Mouse (Mus musculus) urinary bladder, postnatal 25 days (tissue): ENCODE measurements around the gene Utrn.
"Not testable (repeated sequence)": the region's sequence is repeated elsewhere in the genome, so short reads cannot be mapped to it uniquely, and the experiment has no call there.

ENCODE experiments used
- DNase-seq: peaks from one replicate; pipeline ENCODE4 v3.0.0; 2022; ENCODE audit warnings: low spot score

Utrn gene

GRCm38 (mm10) chr10:12690601-12691000 is 178.6 kb downstream of the Utrn start:
- DNase-seq: peak; percentile 61

- DNase-seq: no peak
These were observed 183.5 kb downstream of the Utrn start for GRCm38 (mm10) chr10:12685683-12686082.

- DNase-seq: no peak
These were observed 185.1 kb downstream of the Utrn start for GRCm38 (mm10) chr10:12684018-12684417.

GRCm38 (mm10) chr10:12673309-12673708 is 195.9 kb downstream of the Utrn start:
- no peak for DNase-seq

GRCm38 (mm10) chr10:12671608-12672007 is 197.6 kb downstream of the Utrn start:
- DNase-seq: no peak

DNA sequence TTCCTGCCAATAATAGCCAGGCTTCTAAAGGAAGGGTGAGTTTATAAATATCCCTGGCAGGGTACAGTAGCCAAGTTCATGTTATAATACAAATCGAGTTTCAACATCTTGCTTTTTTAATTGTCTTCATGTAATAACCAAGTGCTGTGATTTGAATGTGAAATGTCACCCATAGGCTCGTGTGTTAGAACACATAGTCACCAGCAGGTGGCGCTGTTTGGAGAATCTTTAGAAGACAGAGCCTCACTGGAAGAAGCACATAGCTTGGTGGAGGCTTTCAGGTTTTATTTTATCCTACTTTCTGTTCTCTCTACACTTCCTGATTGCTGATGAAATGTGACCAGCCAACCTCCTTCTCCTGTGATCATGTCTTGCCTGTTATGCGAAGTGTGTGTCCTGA is 207.1 kb downstream of the Utrn start:
- no peak for DNase-seq

DNA sequence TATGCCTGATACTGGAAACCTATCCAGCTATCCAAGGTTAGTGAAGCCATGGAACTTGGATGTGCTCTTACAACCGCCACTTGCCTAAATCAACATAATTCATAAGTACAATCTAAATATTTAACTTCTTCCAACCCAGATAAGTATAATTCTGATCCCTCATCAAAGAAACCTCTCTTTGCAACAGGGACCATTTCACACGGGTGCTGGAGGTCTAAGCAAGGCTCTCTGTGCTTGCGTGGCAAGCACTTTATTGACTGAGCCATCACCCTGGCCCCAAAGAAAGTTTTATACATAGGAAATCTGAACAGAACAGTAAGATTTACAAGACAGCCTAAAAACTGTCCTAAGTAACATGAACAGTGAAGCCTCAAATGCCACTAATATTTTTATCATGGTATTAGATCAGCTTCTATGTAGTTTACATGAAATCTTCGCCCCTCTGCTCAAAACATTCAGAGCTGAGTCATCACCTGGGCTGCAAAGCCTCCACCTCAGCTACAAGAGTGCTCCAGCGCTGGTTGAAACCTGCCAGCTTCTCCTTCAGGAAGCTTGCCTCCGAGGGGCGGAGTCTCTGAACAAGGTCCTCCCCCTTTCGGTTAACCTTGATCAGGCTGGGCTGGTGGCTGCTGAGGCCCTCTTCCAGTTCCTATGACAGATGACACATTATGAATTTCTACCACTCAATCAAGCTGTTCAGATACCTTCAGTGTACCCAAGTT is 211.0 kb downstream of the Utrn start:
- DNase-seq: no peak

GRCm38 (mm10) chr10:12652988-12653387 is 216.2 kb downstream of the Utrn start:
- no peak for DNase-seq

- DNase-seq: no peak
These were observed 223.0 kb downstream of the Utrn start for GRCm38 (mm10) chr10:12646119-12646518.

- no peak for DNase-seq
These were observed 225.8 kb downstream of the Utrn start for GRCm38 (mm10) chr10:12643336-12643735.

DNA sequence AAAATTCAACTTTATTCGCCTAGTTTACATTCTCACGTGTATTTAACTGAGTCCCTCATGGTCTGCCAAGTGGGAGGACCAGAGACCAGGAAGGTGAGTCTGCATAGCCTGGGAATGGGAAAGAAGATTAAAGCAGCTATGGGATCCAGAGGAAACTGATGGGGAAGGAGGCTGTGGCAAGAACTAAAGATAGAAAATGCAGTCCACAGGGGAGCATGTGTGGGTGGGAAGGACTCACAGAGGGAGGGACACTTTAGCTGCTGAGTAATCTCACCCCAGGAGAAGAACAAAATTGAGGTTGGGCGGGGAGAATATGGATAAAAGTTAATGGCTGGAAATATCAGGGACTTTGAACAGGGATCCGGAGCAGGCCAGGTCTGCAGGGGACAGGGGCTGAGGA is 229.5 kb downstream of the Utrn start:
- no peak for DNase-seq

- no peak for DNase-seq
These were observed 235.2 kb downstream of the Utrn start for GRCm38 (mm10) chr10:12633965-12634364.

DNA sequence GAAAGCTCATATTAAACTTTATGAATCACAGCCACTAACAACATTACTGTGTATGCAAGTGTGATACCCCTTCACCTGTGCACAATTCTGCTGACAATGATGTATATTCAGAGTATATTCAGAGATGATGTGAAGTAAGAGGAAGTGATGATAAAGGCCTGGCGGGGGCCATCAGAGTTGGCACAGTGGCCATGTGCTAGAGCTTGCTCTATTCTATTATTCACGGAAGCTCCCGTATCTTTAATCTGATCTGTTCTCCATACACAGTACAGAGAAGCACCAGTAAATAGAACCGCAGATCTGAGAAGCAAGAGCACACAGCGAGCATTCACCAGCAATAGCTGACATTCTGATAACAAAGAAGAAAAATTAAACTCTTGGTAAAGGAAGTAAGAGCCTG is 238.2 kb downstream of the Utrn start:
- no peak for DNase-seq

- no peak for DNase-seq
These were observed 250.8 kb downstream of the Utrn start for GRCm38 (mm10) chr10:12618397-12618796.

DNA sequence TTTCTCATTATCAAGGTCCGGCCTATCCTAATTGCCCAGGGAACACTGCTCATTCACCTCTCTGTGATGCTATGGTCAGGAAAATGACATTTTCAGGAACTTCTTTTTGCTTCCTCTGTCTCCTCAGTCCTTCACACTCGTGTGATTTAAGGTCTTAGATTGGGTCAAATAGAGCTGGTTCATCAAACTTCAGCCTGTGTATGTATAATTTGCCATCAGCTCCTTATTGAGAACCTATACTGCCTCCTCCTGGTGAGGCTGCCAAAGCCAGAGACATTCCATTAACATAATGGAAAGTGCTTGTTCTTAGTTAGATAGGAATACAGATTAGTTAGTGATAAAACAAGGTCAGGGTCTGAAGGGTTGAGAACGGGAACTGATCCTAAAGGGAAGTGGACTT is 253.4 kb downstream of the Utrn start:
- no peak for DNase-seq

- DNase-seq: peak; percentile 6
These were observed 254.5 kb downstream of the Utrn start for GRCm38 (mm10) chr10:12614465-12615199.

DNA sequence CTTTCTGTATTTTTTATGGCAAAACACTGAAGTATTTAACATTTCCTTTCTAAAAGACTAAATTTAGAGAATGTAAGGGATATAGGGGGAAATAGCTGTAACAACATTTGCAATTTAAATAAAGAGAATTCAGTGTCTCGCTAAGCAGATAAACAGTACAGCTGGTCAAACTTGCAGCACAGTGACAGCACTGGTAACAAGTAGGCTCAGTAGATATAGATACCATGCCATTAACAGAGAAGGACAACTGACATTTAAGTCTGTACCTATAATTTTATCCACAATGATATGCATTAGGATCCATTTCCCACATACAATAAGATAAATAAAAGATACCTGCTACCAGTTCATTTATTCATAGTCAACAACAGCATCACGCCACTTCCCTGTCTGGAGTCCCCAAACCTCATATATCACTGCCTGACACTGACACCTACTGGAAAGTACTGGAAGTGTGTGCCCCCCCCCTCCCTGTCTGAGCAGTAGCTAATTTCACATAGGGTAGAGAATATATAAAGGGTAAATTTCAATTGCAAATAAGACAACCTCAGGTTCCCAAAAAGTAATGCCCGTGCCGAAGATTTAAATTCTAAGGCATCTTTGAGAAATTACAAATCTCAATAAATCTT is 256.8 kb downstream of the Utrn start:
- DNase-seq: peak; percentile 13

DNA sequence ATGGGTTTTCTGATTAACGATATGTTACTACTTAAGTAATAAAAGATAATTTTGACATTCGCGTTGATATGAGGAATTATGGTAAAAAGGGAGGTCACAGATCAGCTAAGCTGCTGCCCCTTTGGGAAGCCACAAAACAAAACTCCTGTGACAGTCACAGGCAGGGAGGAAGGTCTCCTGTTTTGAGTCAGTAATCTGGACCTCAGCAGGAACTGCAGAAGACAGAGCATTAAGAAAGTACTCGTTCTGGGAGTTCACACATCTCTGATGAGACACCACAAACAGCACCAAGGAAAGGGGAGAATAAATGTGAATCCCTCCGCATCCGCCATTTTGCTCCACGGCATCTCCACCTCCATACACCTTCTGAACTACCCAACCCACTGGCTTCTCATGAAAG is 259.3 kb downstream of the Utrn start:
- no peak for DNase-seq

DNA sequence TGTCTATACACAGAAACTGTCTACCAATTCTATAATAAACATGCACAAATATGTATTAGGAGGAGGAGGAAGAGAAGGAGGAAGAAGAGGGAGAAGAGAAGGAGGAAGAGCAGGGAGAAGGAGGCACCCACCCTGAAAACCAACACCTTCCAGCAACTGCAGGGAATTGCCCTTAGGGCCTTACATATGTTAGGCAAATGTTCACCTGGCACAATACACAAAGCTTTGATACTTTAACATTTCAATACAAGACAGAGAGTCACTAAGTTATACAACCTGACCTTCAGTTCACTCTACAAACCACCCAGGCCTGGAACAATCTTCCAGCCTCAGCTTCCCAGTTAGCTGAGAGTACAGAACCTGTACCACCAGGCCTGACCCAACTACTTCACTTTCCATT is 260.5 kb downstream of the Utrn start:
- no peak for DNase-seq

GRCm38 (mm10) chr10:12607180-12607579 is 262.0 kb downstream of the Utrn start:
- not testable (repeated sequence) for DNase-seq

DNA sequence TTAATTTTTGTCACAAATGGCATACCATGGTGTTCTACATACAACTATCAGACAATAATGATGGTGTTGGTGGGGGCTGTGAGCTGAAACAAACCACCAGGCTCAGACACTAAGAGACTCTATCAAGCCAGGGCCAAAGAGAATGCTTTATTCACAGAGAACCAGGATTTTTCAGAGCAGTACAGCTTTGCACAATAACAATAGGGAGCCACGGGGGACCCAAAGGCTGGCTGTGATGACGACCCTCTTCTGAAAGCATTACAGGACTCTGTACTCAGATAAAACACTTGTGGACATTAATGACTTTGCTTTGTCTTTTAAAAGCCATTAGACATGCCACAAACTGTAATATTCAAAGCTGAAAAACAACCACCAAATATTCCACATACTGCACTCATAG is 273.8 kb downstream of the Utrn start:
- DNase-seq: no peak

DNA sequence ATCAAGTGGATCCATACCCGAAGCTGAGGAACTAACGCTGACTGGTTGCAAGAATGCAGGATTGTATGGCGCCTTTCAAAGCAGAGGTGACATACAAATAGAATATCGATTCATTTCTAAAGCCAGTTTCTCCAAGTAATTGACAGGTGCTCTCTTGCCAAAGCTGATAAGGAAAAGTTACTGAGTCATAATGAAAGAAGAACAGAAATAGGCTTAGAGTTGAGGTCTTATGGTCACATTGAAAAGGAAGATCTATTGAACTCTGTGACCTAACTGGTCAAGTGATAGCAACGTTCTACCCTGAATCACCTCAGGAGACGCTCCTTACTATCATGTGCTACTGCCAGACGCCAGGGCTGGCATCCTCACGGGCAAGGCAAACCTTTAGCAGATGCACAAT is 274.2 kb downstream of the Utrn start:
- DNase-seq: no peak

DNA sequence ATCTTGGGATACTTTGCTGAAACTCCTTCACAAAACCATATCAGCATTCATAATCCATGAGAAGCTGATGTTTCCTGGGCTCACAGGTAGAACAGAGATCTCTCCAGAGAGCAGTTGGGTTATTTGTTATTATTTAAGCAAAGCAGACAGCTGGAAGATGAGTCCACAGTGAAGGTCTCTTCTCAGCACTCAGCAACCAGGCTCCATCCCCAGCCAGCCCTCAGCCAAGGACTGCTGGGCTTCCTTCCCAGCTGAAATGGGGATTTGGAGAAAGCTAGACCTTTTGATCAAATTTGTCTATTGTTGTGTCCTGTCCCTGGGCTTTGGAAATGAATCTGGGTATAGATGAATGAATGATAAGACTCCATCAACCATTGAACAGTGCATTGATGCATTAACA is 276.1 kb downstream of the Utrn start:
- DNase-seq: no peak
